Mouse (Mus musculus): ENCODE measurements around the gene Kalrn. TPM values are rescaled to one million over a fixed set of nuclear protein-coding genes. Genes with fewer than 3 reads are reported as not detected.

The Kalrn gene
- polyA plus RNA-seq, 1 experiment from 2014 or later, result 14.0 TPM

DNA sequence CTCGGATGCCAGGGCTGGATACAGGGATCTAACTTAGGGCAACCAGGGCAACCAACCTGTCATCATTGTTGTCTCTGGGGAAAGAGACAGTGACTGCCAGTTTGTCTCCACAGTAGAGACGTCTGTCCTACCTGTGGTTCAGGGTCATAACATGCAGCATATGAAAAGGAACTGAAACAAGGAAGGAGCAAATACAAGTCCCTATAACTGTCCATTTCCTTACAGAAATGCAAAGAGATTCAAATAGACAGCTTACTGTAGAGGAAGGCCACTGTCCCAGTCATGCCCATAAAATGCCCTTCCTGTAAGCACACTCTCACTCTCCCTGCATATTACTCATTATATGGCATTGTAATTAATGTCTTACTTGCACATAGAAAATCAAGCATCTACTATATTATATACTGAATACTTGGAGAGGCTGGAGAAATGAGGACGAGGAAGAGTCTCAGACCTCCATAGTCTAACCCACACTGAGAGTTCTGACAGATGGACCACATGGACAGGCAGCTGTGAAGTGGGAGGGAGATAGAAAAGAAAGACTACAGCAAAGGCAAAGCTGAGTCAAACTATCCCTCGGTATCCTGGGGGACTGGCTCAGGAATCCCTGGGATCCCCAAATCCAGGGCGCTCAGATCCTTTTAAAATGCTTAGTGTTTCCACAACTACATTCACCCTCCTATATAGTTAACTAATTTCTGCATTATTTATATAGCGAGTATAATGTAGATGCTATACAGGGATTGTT, 530.1 kb downstream of the Kalrn start:
- ATAC-seq (ENCODE audit: low FRiP score, low read depth), result no peak
- H3K4me3 ChIP-seq, result no peak overlapping the region
- 89% methylated on average over 6 of the region's 6 CpGs for WGBS
- no peak overlapping the region for H3K27ac ChIP-seq
- H3K9ac ChIP-seq, result no peak overlapping the region
- no peaks in the 10 kb centered on the region for H3K9me3 ChIP-seq
- no peaks in the 10 kb centered on the region for H3K4me1 ChIP-seq
- no peaks in the 10 kb centered on the region for H3K27me3 ChIP-seq
- H3K4me2 ChIP-seq (replicated peaks), result no peak overlapping the region
- peaks cover 20% of the 10 kb centered on the region for H3K36me3 ChIP-seq

DNA sequence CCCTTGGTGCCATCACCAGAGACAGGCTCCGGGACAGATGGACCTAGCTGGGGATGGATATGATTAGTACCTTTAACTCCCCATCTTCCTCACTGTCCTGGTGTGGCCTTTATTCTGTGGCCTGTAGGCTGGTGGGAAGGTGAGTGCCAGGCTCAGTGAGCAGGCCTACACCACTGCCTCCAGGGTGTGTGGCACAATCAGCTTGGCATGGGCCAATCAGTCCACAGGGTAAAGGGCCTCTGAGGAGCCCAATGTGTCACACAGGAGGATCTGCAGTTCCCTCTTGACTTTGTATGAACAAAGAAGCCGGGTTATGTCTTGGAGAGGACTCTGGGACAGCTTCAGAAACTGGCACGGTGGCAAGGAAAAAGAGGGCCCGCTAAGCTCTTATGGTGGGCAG, 530.7 kb downstream of the Kalrn start:
- Histone ChIP-seq H3K27ac (no peak overlapping the region), H3K4me1 (no peaks in the 10 kb centered on the region), H3K9ac (no peak overlapping the region), H3K27me3 (no peaks in the 10 kb centered on the region), H3K4me2 (replicated peaks) (no peak overlapping the region), H3K36me3 (peaks cover 26% of the 10 kb centered on the region), H3K9me3 (no peaks in the 10 kb centered on the region), H3K4me3 (no peak overlapping the region)
- ATAC-seq (ENCODE audit: low FRiP score, low read depth), result no peak
- WGBS, result 94% methylated on average over 4 of the region's 4 CpGs

DNA sequence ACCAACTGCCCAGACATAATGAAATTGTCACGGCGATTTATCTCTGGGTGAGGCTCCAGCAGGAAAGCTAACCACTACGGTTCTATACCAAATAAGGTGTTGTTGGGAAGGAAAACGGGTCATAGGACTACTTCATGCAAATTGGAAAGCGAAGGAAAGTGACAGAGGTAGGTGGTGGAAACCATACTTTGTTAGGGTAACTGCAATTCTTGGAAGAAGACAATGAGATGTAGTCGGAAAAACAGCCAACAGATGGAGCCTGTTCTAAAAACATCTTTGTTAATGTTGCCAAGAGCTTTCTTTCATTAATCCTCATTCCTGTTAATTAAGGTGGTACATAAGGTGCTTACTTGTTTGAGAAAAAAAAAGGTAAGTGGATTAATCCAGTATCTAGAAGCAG, 533.1 kb downstream of the Kalrn start:
- H3K9me3 ChIP-seq, result no peaks in the 10 kb centered on the region
- H3K27ac ChIP-seq, result no peak overlapping the region
- peaks cover 38% of the 10 kb centered on the region for H3K36me3 ChIP-seq
- H3K27me3 ChIP-seq, result no peaks in the 10 kb centered on the region
- H3K4me1 ChIP-seq, result no peaks in the 10 kb centered on the region
- no peak overlapping the region for H3K4me3 ChIP-seq
- no peak for ATAC-seq (ENCODE audit: low FRiP score, low read depth)
- H3K4me2 ChIP-seq (replicated peaks), result no peak overlapping the region
- WGBS, result 85% methylated on average over 6 of the region's 6 CpGs
- H3K9ac ChIP-seq, result no peak overlapping the region

DNA sequence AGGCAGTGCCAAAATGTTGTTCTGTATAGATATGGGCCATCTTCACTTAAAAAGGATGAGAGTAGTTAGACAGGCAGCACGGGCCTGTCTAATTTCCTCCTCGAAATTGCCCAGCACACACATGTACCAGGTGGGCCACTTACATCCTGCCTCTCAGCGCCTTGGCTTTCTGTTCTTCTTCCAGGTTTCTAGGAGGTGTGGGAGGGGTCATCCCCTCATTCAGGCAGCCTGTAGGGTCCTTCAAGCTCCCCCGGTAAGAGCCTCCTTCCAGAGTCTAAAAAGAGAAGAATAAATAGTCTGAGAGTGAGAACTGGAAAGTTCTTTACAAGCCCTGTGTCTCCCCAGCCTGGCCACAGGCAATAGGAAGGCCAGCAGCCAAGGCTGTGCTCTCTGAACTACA, 533.6 kb downstream of the Kalrn start:
- H3K27ac ChIP-seq, result no peak overlapping the region
- H3K9me3 ChIP-seq, result no peaks in the 10 kb centered on the region
- 80% methylated on average over 4 of the region's 4 CpGs for WGBS
- H3K4me1 ChIP-seq, result no peaks in the 10 kb centered on the region
- H3K27me3 ChIP-seq, result no peaks in the 10 kb centered on the region
- no peak overlapping the region for H3K4me3 ChIP-seq
- H3K36me3 ChIP-seq, result peaks cover 44% of the 10 kb centered on the region
- ATAC-seq (ENCODE audit: low FRiP score, low read depth), result no peak
- H3K9ac ChIP-seq, result no peak overlapping the region
- no peak overlapping the region for H3K4me2 ChIP-seq (replicated peaks)

DNA sequence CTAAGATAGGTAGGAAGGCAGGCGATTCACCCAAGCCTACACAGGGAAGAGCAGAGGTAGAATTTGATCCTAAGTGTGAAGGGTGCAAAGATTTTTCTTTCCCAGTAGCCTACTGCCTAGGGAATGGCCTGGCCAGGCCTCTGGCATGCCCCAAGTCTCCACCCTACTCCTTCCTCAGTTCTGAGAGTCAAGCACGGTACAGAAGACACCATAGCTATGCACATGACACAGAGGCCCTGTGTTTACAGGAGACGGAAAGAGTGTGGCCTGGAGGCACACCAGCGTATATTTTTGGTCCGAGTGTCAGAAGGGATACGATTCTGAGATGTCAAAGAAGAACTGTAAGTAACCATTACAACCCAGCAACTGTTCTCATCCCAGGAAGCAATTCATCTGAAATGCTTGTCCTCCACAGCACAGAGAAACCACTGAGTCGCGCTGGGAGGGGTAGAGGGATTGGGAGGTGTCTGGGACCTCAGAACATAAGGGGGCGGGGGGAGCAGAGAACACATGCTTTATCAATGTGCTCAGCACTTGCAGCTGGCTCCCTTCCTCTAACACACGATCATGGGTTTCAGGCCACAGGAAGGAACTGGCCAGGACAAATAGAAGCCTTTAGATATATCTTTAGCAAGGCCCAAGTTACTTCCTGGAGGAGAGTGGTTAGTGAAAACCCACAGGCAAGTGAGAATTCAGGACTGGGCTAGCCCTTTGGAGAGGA, 536.8 kb downstream of the Kalrn start:
- Histone ChIP-seq H3K27ac (no peak overlapping the region), H3K4me1 (no peaks in the 10 kb centered on the region), H3K27me3 (no peaks in the 10 kb centered on the region), H3K36me3 (peaks cover 70% of the 10 kb centered on the region), H3K9me3 (no peaks in the 10 kb centered on the region), H3K4me3 (no peak overlapping the region), H3K4me2 (replicated peaks) (no peak overlapping the region), H3K9ac (no peak overlapping the region)
- 76% methylated on average over 10 of the region's 10 CpGs for WGBS
- no peak for ATAC-seq (ENCODE audit: low FRiP score, low read depth)

DNA sequence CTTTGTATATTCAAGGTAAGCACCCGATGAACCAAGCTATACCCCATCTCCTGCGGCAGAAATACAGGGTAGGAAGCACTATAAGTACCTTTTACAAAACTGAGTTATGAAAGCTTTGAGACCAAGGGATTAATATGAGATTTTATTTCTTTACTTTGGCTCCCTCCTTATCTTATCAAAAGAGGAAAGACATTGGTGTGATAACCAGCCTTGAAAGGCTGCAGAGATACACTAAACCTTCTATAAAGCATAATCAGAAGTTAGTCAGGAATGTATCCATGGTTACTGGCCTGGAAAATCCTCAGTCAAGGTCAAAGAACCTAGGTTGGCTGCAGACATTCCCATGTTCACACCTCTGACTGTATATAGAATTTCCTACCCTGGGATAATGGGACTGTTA, 537.6 kb downstream of the Kalrn start:
- Histone ChIP-seq H3K4me1 (no peaks in the 10 kb centered on the region), H3K36me3 (peaks cover 77% of the 10 kb centered on the region)
- WGBS, result 95% methylated on average over 2 of the region's 2 CpGs

DNA sequence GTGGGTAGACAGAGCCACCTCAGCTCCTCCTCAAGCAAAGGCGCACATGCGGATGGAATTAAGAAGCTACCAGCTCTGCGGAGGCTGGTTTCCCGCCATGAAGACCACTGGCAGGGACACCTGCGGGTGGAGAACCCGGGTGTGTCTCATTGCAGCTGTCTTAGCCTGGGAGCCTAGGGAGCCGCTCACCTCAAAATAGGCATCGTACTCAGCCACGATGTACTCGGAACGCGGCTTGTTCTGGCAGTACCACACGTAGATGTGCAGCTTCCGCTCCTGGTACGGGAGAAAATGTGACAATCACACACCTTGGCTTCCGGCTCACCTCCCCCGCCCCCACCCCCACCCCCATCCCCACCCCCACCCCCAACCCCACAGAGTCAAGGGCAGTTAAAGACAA, 539.1 kb downstream of the Kalrn start:
- 92% methylated on average over 17 of the region's 17 CpGs for WGBS
- peaks cover 74% of the 10 kb centered on the region for H3K36me3 ChIP-seq
- ATAC-seq (ENCODE audit: low FRiP score, low read depth), result no peak
- H3K27ac ChIP-seq, result no peak overlapping the region
- no peak overlapping the region for H3K4me3 ChIP-seq
- H3K9me3 ChIP-seq, result no peaks in the 10 kb centered on the region
- no peak overlapping the region for H3K4me2 ChIP-seq (replicated peaks)
- H3K27me3 ChIP-seq, result no peaks in the 10 kb centered on the region
- H3K9ac ChIP-seq, result no peak overlapping the region
- H3K4me1 ChIP-seq, result no peaks in the 10 kb centered on the region

More for the DNA sequence above, 537.6 kb downstream of the Kalrn start:
- Histone ChIP-seq H3K27me3 (no peaks in the 10 kb centered on the region), H3K9ac (no peak overlapping the region), H3K27ac (no peak overlapping the region), H3K4me2 (replicated peaks) (no peak overlapping the region), H3K4me3 (no peak overlapping the region), H3K9me3 (no peaks in the 10 kb centered on the region)
- ATAC-seq (ENCODE audit: low FRiP score, low read depth), result no peak

DNA sequence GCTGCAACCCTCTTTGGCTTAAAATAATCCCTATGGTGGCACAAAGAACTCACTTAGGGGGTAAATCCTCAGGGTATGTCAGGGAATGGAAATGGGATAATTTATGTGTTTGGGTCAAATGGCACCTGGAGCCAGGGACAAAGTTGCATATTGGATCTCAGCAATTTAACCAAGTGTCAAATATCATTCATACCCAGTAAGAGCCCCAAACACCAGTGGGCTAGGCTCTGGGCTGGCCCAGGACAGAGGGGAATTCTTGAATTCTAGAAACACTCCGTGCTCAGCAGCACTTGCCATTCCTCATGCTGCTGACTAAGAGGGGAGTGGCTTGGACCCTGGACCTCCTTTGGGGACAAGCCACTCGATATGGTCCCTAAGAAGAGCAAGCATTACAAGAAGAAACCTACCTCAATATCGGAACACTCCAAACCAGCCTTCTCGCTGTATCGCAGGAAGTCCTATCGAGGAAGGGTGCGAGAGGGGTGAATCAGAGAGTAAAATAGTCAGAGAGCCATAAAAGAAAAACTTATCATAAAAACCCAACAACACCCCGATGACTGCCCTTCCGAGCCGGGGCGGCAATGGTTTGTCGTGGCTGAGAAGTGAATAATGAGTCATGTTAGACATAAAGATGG, 541.2 kb downstream of the Kalrn start:
- no peaks in the 10 kb centered on the region for H3K4me1 ChIP-seq
- no peaks in the 10 kb centered on the region for H3K9me3 ChIP-seq
- peaks cover 75% of the 10 kb centered on the region for H3K36me3 ChIP-seq
- H3K27ac ChIP-seq, result no peak overlapping the region
- no peaks in the 10 kb centered on the region for H3K27me3 ChIP-seq
- WGBS, result 93% methylated on average over 12 of the region's 12 CpGs
- H3K4me3 ChIP-seq, result no peak overlapping the region
- no peak for ATAC-seq (ENCODE audit: low FRiP score, low read depth)
- no peak overlapping the region for H3K4me2 ChIP-seq (replicated peaks)
- H3K9ac ChIP-seq, result no peak overlapping the region

DNA sequence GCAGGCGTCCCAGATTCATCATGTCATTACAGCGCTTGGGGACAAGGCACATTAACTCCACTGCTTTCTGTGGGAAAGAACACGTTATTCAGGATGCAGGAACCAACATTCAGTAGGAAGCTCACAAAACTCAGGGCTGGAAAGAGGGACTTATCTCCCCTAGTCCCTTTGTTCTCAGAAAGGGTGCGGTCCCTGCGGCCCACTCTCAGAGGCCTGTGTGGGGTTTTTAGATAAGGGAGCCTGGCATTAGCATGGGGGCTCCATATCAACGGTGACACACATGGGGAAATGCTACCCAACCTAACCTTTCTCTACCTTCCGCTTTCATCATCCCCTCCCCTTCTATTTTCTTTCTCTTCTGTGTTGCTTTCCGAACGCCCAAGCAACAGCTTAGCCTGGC, 541.8 kb downstream of the Kalrn start:
- 90% methylated on average over 9 of the region's 9 CpGs for WGBS
- H3K9ac ChIP-seq, result no peak overlapping the region
- H3K4me1 ChIP-seq, result no peaks in the 10 kb centered on the region
- no peak overlapping the region for H3K27ac ChIP-seq
- no peaks in the 10 kb centered on the region for H3K27me3 ChIP-seq
- H3K36me3 ChIP-seq, result peaks cover 76% of the 10 kb centered on the region
- no peak for ATAC-seq (ENCODE audit: low FRiP score, low read depth)
- no peak overlapping the region for H3K4me2 ChIP-seq (replicated peaks)
- no peaks in the 10 kb centered on the region for H3K9me3 ChIP-seq
- H3K4me3 ChIP-seq, result no peak overlapping the region

DNA sequence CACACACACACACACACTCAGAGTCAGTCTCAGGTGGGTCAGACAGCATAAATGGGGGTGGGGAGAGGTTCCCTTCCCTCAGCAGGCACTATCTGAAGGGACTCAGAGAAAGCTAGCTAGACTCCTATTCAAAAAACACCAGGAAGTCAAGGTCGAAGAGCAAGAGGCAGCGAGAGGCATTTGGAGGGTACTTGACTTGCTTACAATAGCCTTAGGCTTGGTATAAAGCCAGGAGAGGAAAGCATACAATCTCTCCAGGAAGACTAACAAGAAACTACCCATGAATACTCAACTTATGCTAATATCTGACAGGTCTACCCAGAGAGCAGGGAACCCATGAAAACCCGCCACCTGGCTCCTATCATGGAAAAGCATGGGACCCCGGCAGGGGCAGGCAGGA, 543.0 kb downstream of the Kalrn start:
- Histone ChIP-seq H3K9me3 (no peaks in the 10 kb centered on the region), H3K4me1 (no peaks in the 10 kb centered on the region), H3K9ac (no peak overlapping the region), H3K27ac (no peak overlapping the region), H3K4me3 (no peak overlapping the region), H3K4me2 (replicated peaks) (no peak overlapping the region), H3K36me3 (peaks cover 75% of the 10 kb centered on the region), H3K27me3 (no peaks in the 10 kb centered on the region)
- WGBS, result 91% methylated on average over 4 of the region's 4 CpGs
- ATAC-seq (ENCODE audit: low FRiP score, low read depth), result no peak

DNA sequence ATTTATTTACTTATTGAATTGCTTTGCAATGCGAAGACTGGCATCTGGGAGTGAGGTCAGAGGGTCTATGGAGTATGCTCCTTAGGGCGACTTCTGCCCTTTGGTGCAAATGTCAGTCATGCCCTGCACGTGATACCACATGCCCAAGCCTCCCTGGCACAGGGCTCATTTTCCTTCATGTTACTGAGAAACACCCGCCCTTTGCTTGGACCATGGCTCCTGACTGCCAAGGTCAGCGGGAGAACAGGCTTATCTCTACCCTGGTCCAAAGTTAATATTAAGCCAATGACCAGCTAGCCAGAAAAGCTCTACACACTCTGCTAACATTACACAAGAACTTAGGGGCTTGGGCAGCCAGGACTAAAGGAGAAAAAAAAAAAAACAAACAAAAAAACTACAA, 543.5 kb downstream of the Kalrn start:
- H3K4me2 ChIP-seq (replicated peaks), result no peak overlapping the region
- H3K9me3 ChIP-seq, result no peaks in the 10 kb centered on the region
- H3K27me3 ChIP-seq, result no peaks in the 10 kb centered on the region
- peaks cover 69% of the 10 kb centered on the region for H3K36me3 ChIP-seq
- no peak overlapping the region for H3K9ac ChIP-seq
- no peak overlapping the region for H3K27ac ChIP-seq
- no peaks in the 10 kb centered on the region for H3K4me1 ChIP-seq
- no peak for ATAC-seq (ENCODE audit: low FRiP score, low read depth)
- H3K4me3 ChIP-seq, result no peak overlapping the region
- WGBS, result 90% methylated on average over 5 of the region's 5 CpGs

DNA sequence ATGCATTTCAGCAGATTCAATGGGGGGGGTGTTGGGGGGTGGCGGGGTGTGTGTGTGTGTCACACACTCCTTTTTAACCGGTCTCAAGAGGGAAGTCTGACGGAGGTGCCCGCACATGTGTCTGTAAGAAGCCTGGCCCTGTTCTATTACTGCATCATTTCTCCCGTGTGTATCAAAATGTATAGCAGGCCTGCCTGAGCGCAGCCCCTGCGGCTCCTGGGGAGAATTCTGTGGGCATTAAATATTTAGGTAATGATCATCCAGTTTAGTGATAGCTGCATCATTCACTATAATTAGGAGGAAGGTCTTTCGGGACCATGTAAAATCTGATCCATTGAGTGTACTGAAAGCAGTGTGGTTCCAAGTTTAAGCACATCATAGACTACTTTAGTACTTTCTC, 556.1 kb downstream of the Kalrn start:
- H3K27ac ChIP-seq, result no peak overlapping the region
- no peaks in the 10 kb centered on the region for H3K4me1 ChIP-seq
- no peak overlapping the region for H3K4me3 ChIP-seq
- H3K4me2 ChIP-seq (replicated peaks), result no peak overlapping the region
- WGBS, result 87% methylated on average over 8 of the region's 8 CpGs
- peaks cover 47% of the 10 kb centered on the region for H3K36me3 ChIP-seq
- no peaks in the 10 kb centered on the region for H3K27me3 ChIP-seq
- no peak for ATAC-seq (ENCODE audit: low FRiP score, low read depth)
- H3K9me3 ChIP-seq, result peaks cover 7% of the 10 kb centered on the region; the same call in 1 of the 2 replicates
- no peak overlapping the region for H3K9ac ChIP-seq
